Mouse (Mus musculus) stomach, embryonic 14.5 days (tissue): Measurements from ENCODE around the gene Dlg1. TPM values are rescaled to one million over a fixed set of nuclear protein-coding genes. Genes with fewer than 3 reads are reported as not detected.
"Not testable (repeated sequence)": the region's sequence is repeated elsewhere in the genome, so short reads cannot be mapped to it uniquely, and the experiment has no call there.

Experiments
- ATAC-seq: fragments of 200-750 bp; cut with Nextera tagmentation; 2 replicates; pipeline ENCODE4 v1.8.0; 2017; ENCODE audit warnings: low read depth, moderate TSS enrichment; ENCODE audit not compliant: insufficient number of reproducible peaks, insufficient read depth, low FRiP score
- H3K27ac ChIP-seq: fragments of 300-500 bp; sonication (generic); 2 replicates; pipeline ENCODE4 v1.5.1; 2014; ENCODE audit warnings: mild to moderate bottlenecking, low read length, moderate library complexity, mixed read lengths
- H3K27me3 ChIP-seq: fragments of 300-500 bp; sonication (generic); 2 replicates; pipeline ENCODE4 v1.6.1; 2014; ENCODE audit warnings: low read length, control low read depth, mixed read lengths; ENCODE audit not compliant: control insufficient read depth, insufficient read depth
- H3K36me3 ChIP-seq: fragments of 300-500 bp; sonication (generic); 2 replicates; pipeline ENCODE4 v1.6.1; 2014; ENCODE audit warnings: mild to moderate bottlenecking, control low read depth, low read length, moderate library complexity, mixed read lengths; ENCODE audit not compliant: control insufficient read depth, insufficient read depth
- H3K4me1 ChIP-seq: fragments of 300-500 bp; sonication (generic); 2 replicates; pipeline ENCODE4 v1.6.1; 2014; ENCODE audit warnings: low read length, control low read depth, mixed read lengths; ENCODE audit not compliant: control insufficient read depth, insufficient read depth
- H3K4me2 ChIP-seq: fragments of 300-500 bp; sonication (generic); replicated peaks from 2 replicates; pipeline ENCODE4 v1.6.1; 2014; ENCODE audit warnings: low read depth, low read length, control low read depth
- H3K4me3 ChIP-seq: fragments of 300-500 bp; sonication (generic); 2 replicates; pipeline ENCODE4 v1.5.1; 2014; ENCODE audit warnings: low read depth, low read length, control low read depth
- H3K9ac ChIP-seq: fragments of 300-500 bp; sonication (generic); replicated peaks from 2 replicates; pipeline ENCODE4 v1.6.1; 2014; ENCODE audit warnings: low read depth, mild to moderate bottlenecking, control low read depth, low read length, moderate library complexity, mixed read lengths
- H3K9me3 ChIP-seq: fragments of 300-500 bp; sonication (generic); 2 replicates; pipeline ENCODE4 v1.6.1; 2016; ENCODE audit warnings: low read depth, low read length, control low read depth; ENCODE audit not compliant: control insufficient read depth
- WGBS: fragments of 180-500 bp; shearing (Covaris S2); extraction: QIAGEN DNeasy Blood & Tissue Kit; methylation state at CpG from one replicate; pipeline ENCODE4 v1.1.7; 2014; 5-methylcytosine and 5-hydroxymethylcytosine counted together
- polyA plus RNA-seq: library from polyadenylated mRNA; unstranded; fragments of >200 nt; fragmentation: Nextera tagmentation; extraction: Ambion mirVana; gene quantifications from 2 replicates; pipeline ENCODE4 v1.2.1, GENCODE M21; 2014

The Dlg1 gene
- polyA plus RNA-seq, 1 experiment from 2014 or later = 42.0 TPM

DNA sequence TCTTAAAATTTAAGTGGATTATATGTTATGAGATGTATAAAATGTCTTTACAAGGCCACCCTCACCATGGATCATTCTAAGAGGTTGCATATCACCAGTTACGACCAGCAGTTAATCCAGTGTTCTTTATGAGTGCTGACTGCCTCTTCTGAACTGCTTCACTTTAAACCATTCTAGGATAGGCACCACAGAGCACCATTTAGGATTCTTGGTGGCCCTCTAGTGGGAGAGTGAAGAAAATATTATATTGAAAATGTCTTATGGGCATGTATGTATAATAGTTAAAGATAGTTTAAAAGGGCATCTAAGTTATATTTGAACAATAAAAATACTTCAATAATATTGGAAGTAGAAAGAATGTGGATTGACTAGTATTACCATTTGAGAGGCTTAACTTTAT lies 60.9 kb downstream of the Dlg1 start:
- no peak overlapping the region for H3K9ac ChIP-seq
- no peak overlapping the region for H3K4me2 ChIP-seq
- no peaks in the 10 kb centered on the region for H3K4me1 ChIP-seq
- H3K4me3 ChIP-seq = no peak overlapping the region
- H3K36me3 ChIP-seq = no peaks in the 10 kb centered on the region
- no peaks in the 10 kb centered on the region for H3K9me3 ChIP-seq
- H3K27ac ChIP-seq = no peak overlapping the region
- no peaks in the 10 kb centered on the region for H3K27me3 ChIP-seq
- ATAC-seq = no peak; the same call in 1 of the 2 replicates
- WGBS = 10% methylated on average over 1 of the region's 1 CpGs

DNA sequence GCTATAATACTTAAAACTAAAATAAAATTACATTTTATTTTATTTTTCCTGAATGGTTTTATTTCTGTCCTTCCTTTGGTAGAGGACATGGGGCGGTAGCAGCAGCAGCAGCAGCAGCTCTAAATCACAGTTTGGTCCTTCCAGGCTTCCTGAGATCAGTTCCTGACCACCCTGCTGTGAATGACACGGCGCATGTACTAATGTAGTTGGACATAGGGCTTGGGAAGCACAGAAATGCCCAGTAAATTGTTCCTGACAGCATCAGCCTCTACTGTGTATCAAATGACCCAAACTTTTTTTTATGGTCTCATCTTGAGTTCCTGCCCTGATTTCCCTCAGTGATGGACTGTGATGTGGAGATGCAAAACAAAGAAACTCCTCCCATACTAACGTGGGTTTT lies 61.6 kb downstream of the Dlg1 start:
- Histone ChIP-seq H3K4me2 (no peak overlapping the region), H3K27ac (no peak overlapping the region), H3K36me3 (no peaks in the 10 kb centered on the region), H3K4me1 (no peaks in the 10 kb centered on the region), H3K9ac (no peak overlapping the region), H3K27me3 (no peaks in the 10 kb centered on the region), H3K4me3 (no peak overlapping the region), H3K9me3 (no peaks in the 10 kb centered on the region)
- ATAC-seq = no peak
- 90% methylated on average over 4 of the region's 4 CpGs for WGBS

DNA sequence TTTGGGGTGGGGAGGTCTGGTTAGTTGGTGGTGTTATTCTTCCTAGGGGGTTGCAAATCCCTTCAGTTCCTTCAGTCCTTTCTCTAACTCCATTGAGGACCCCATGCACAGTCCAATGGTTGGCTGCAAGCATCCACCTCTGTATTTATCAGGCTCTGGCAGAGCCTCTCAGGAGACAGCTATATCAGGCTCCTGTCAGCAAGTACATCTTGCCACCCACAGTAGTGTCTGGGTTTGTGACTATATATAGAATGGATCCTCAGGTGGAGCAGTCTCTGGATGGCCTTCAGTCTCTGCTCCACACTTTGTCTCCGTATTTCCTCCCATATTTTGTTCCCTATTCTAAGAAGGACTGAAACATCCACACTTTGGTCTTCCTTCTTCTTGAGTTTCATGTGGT lies 67.7 kb downstream of the Dlg1 start:
- H3K4me3 ChIP-seq, H3K9me3 ChIP-seq, H3K4me1 ChIP-seq, ATAC-seq, H3K36me3 ChIP-seq, H3K9ac ChIP-seq, H3K27me3 ChIP-seq, H3K4me2 ChIP-seq, H3K27ac ChIP-seq: not testable (repeated sequence)
- WGBS = 97% methylated on average over 1 of the region's 1 CpGs

DNA sequence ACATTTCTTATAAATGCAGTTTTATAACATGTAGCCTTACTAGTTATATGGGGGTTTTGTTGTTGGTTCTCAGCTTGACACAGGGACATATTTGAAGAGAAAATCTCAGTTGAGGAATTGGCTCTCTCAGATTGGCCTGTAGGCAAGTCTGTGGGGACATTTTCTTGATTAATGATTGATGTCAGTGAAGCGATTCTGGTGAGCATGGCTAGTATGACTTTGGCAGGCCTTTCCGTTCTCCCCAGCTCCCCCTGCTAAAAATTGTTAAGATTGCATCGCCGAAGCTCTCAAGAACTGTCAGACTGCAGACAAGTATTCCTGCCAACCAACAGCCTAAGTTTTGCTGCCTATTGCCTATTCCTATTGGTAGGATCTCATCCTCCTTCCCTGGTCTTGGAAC lies 73.8 kb downstream of the Dlg1 start:
- H3K4me3 ChIP-seq = no peak overlapping the region
- H3K9ac ChIP-seq = no peak overlapping the region
- no peak for ATAC-seq
- WGBS = 76% methylated on average over 4 of the region's 4 CpGs
- no peaks in the 10 kb centered on the region for H3K36me3 ChIP-seq
- no peak overlapping the region for H3K4me2 ChIP-seq
- no peaks in the 10 kb centered on the region for H3K27me3 ChIP-seq
- 0 out of 2 replicates have a peak, but pooled peaks cover 3% of the 10 kb centered on the region for H3K4me1 ChIP-seq
- no peaks in the 10 kb centered on the region for H3K9me3 ChIP-seq
- no peak overlapping the region for H3K27ac ChIP-seq

DNA sequence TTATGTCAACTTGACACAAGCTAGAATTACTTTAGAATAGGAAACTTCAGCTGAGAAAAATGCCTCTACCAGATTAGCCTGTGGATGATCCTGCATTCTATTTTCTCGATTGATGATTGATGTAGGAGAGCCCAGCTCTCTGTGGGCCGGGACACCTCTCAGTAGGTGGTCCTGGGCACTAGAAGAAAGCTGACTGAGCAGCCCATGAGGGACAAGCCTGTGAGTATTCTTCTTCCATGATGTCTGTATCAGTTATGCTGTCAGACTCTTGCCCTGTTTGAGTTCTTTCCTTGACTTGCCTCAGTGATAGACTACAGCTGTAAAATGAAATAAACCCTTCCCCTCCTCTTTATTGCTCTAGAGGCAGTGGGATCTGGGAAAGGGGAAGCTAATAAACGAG lies 74.5 kb downstream of the Dlg1 start:
- Histone ChIP-seq H3K4me1 (0 out of 2 replicates have a peak, but pooled peaks cover 3% of the 10 kb centered on the region), H3K9ac (no peak overlapping the region), H3K36me3 (no peaks in the 10 kb centered on the region), H3K4me3 (no peak overlapping the region), H3K27ac (no peak overlapping the region), H3K27me3 (no peaks in the 10 kb centered on the region), H3K9me3 (no peaks in the 10 kb centered on the region), H3K4me2 (no peak overlapping the region)
- no peak for ATAC-seq
- WGBS = 32% methylated on average over 3 of the region's 3 CpGs

DNA sequence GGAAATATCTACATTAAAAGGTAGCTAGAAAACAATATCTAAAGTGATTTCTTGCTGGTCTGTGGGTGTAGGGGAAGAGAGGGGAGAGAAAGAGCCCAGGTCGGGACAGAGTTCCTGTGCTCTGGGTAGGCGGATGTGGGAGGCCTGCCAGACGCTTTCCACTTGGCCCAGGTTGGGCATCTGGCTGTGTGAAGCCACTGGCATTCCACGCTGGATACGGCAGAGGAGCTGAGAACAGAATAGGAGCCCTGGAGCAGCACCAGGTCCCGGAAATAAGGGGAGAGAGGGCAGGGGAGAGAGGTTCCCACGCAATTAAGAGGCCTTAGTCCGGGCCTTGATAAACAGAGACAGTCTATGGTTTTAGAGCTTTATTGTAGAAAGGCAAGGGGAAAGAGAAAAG lies 77.0 kb downstream of the Dlg1 start:
- Histone ChIP-seq H3K27ac (no peak overlapping the region), H3K4me2 (no peak overlapping the region), H3K9me3 (peaks cover 3% of the 10 kb centered on the region; the same call in 1 of the 2 replicates), H3K4me1 (0 out of 2 replicates have a peak, but pooled peaks cover 3% of the 10 kb centered on the region), H3K9ac (no peak overlapping the region), H3K36me3 (no peaks in the 10 kb centered on the region), H3K27me3 (no peaks in the 10 kb centered on the region), H3K4me3 (no peak overlapping the region)
- ATAC-seq = no peak
- 63% methylated on average over 8 of the region's 8 CpGs for WGBS

DNA sequence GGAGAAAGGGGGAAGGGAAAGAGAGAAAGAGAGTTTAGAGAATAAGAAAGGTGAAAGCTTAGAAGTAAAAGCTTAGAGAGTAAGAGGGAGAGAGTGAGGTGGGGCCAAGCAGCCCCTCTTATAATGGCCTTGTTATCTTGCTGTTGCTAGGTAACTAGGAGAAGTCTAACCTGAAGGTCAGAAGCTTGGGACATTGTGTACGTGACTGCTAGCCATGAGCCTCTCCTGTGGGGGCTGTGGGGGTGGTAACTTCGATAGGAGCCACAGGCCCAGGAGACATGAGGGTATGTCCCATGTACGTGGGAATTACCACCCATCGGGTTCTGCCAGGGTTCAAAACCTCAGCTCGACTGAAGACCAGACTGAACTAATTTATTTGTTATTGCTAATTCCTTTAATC lies 77.5 kb downstream of the Dlg1 start:
- peaks cover 3% of the 10 kb centered on the region; the same call in 1 of the 2 replicates for H3K9me3 ChIP-seq
- H3K27ac ChIP-seq = no peak overlapping the region
- 0 out of 2 replicates have a peak, but pooled peaks cover 3% of the 10 kb centered on the region for H3K4me1 ChIP-seq
- no peak overlapping the region for H3K4me3 ChIP-seq
- no peaks in the 10 kb centered on the region for H3K36me3 ChIP-seq
- H3K9ac ChIP-seq = no peak overlapping the region
- H3K27me3 ChIP-seq = no peaks in the 10 kb centered on the region
- 68% methylated on average over 5 of the region's 5 CpGs for WGBS
- no peak overlapping the region for H3K4me2 ChIP-seq
- ATAC-seq = no peak

DNA sequence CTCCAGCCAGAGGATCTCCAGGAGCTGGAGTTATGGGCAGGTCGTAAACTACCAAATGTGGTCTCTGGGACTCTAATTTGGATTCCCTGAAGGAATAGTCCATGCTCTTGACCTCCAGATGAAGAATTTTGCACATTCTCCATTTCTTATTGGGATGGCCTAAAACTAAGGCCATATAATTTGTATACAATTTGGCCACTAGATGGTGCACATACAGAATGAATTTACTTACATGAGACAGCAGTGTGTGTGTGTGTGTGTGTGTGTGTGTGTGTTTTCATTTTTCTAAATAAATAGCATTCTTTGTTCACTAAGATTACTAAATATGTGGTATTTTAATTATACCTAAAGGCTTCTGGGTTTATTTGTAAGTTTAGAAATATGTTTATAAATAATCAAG lies 87.3 kb downstream of the Dlg1 start:
- WGBS = 84% methylated on average over 1 of the region's 1 CpGs
- no peak overlapping the region for H3K4me2 ChIP-seq
- no peak overlapping the region for H3K4me3 ChIP-seq
- no peak overlapping the region for H3K9ac ChIP-seq
- H3K36me3 ChIP-seq = no peaks in the 10 kb centered on the region
- no peaks in the 10 kb centered on the region for H3K4me1 ChIP-seq
- ATAC-seq = no peak
- no peaks in the 10 kb centered on the region for H3K27me3 ChIP-seq
- no peak overlapping the region for H3K27ac ChIP-seq
- no peaks in the 10 kb centered on the region for H3K9me3 ChIP-seq
